Mouse (Mus musculus) G1E (cell line): Measurements from ENCODE around the gene Ms4a15. TPM values are rescaled to one million over a fixed set of nuclear protein-coding genes. Genes with fewer than 3 reads are reported as not detected.

Experiments
- ATAC-seq: 2 replicates; pipeline ENCODE4 v1.8.0; 2016; ENCODE audit warnings: mild to moderate bottlenecking; ENCODE audit not compliant: insufficient number of reproducible peaks, poor library complexity, low FRiP score, severe bottlenecking; ENCODE audit errors: extremely low read depth
- DNase-seq: peaks from one replicate; pipeline ENCODE4 v3.0.0; 2012; ENCODE audit warnings: low spot score
- H3K27me3 ChIP-seq: 2 replicates; pipeline ENCODE4 v1.6.1; 2012; ENCODE audit warnings: mild to moderate bottlenecking, low read length, inconsistent platforms; ENCODE audit not compliant: insufficient read depth
- H3K36me3 ChIP-seq: replicated peaks from 2 replicates; pipeline ENCODE3; 2012; ENCODE audit warnings: mild to moderate bottlenecking, inconsistent platforms
- H3K4me1 ChIP-seq: 2 replicates; pipeline ENCODE4 v1.6.1; 2012; ENCODE audit warnings: low read depth, low read length, inconsistent platforms, mixed read lengths; ENCODE audit not compliant: insufficient read depth
- H3K4me3 ChIP-seq: 2 replicates; pipeline ENCODE4 v1.5.1; 2012; ENCODE audit warnings: low read depth, mild to moderate bottlenecking, inconsistent platforms, low read length, moderate library complexity, mixed read lengths
- H3K9me3 ChIP-seq: replicated peaks from 2 replicates; pipeline ENCODE4 v1.6.1; 2012; ENCODE audit warnings: inconsistent platforms
- CTCF ChIP-seq: IDR thresholded peaks from 2 replicates; pipeline ENCODE4 v1.5.1; 2012; ENCODE audit warnings: low read depth, low read length, inconsistent platforms, mixed read lengths
- GATA1 ChIP-seq: IDR thresholded peaks from 2 replicates; pipeline ENCODE4 v1.6.1; 2012; ENCODE audit warnings: borderline replicate concordance, low read length, inconsistent platforms, mixed read lengths
- GATA2 ChIP-seq: IDR thresholded peaks from 2 replicates; pipeline ENCODE4 v1.6.1; 2012; ENCODE audit warnings: low read depth, low read length, inconsistent platforms, borderline replicate concordance
- POLR2AphosphoS5 ChIP-seq: IDR thresholded peaks from 2 replicates; pipeline ENCODE4 v1.6.1; 2012; ENCODE audit warnings: low read depth, low read length, inconsistent platforms; ENCODE audit not compliant: insufficient replicate concordance
- TAL1 ChIP-seq: conservative IDR thresholded peaks from 2 replicates; pipeline ENCODE4 v1.6.1; 2012; ENCODE audit warnings: low read depth, low read length, inconsistent platforms, mixed read lengths
- polyA plus RNA-seq: library from polyadenylated mRNA; stranded (reverse); fragments of >175 nt; gene quantifications from 2 replicates; pipeline ENCODE4 v1.2.3, GENCODE M21; 2012
- total RNA-seq, 2 experiments: library from RNA; stranded (forward) in 1 of 2; stranded (reverse) in 1 of 2; fragments of 200-1000 nt in 1 of 2; fragments of >200 nt in 1 of 2; fragmentation: Nextera tagmentation in 1 of 2; gene quantifications; 2 replicates each; pipeline ENCODE4 v1.2.3; 2014 to 2017

Ms4a15 gene
- total and polyA plus RNA-seq, 3 experiments = 0.29 TPM; not detected in 2

- Histone ChIP-seq H3K9me3 (no peaks in the 10 kb centered on the region), H3K4me1 (no peaks in the 10 kb centered on the region), H3K27me3 (peaks cover 3% of the 10 kb centered on the region), H3K4me3 (no peak overlapping the region), H3K36me3 (no peaks in the 10 kb centered on the region)
- DNase-seq (no peak), ATAC-seq (no peak)
- TF ChIP-seq GATA2 (no peak), POLR2AphosphoS5 (no peak), GATA1 (no peak), TAL1 (no peak), CTCF (no peak)
Measured at GRCm38 (mm10) chr19:10991911-10992310, 1.1 kb downstream of the Ms4a15 start.

DNA sequence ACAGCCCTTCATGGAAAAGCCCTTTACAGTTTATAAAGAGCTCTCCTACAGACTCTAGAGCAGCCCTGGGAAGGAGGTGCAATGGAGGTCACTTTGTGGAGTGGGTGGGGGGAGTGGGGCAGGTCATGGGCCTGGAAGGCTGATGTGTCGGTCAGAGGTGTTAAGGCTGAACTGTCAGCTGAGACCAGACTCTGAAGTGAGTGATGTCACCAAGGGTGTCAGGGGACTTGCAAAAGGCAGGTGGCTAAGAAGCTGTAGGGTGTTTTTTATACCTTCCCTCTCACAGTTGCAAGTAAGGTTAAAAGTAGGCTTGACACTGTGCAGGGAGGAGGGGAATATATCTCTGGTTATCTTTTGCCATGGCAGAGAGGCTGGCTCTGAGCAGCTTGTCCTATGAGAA, 2.3 kb downstream of the Ms4a15 start:
- H3K36me3 ChIP-seq = no peaks in the 10 kb centered on the region
- DNase-seq (no peak), ATAC-seq (no peak)
- no peak overlapping the region for H3K4me3 ChIP-seq
- peaks cover 3% of the 10 kb centered on the region for H3K27me3 ChIP-seq
- TF ChIP-seq POLR2AphosphoS5 (no peak), GATA1 (no peak)
- no peaks in the 10 kb centered on the region for H3K9me3 ChIP-seq
- H3K4me1 ChIP-seq = no peaks in the 10 kb centered on the region

DNA sequence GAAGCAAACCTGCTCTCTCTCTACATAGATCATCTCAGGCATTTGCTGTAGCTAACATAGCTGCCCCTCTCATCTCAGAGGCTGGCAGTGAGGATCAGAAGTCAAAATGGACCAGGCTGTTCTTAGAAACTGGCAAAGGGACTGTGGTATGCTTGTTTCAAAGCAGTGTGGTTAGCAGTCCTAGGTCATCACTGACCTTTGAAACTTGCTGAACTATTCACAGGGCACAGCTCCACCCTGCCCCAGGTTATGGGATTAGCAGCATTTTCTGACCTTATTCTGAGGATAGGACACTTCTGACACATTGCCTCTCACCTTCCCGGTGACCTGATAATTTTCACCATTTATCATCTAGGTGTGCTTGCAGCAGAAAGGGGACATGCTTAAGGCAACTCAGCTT, 4.5 kb downstream of the Ms4a15 start:
- peaks cover 8% of the 10 kb centered on the region for H3K27me3 ChIP-seq
- no peaks in the 10 kb centered on the region for H3K36me3 ChIP-seq
- H3K4me1 ChIP-seq = no peaks in the 10 kb centered on the region
- H3K9me3 ChIP-seq = no peaks in the 10 kb centered on the region
- ATAC-seq = no peak
- DNase-seq = no peak
- TF ChIP-seq GATA2 (no peak), POLR2AphosphoS5 (no peak), TAL1 (no peak), GATA1 (no peak), CTCF (no peak)
- no peak overlapping the region for H3K4me3 ChIP-seq

DNA sequence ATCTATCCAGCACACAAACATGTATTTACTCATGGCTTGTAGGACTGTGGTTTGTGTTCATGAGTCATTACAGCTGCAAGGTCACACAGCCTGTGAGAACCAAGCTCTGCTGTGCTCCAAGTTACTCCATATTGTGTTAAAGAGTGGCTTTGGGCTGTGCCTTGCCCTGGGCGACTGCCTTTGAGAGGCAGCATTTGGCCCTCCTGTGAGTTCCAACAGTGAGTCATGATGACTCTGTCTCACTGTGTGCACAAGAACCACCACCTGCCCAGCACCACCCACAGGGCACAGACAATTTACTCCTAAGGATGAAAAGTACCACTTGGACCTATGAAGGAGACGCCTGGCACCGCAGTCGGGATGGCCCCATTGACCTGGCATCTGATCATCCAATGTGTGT, 7.2 kb downstream of the Ms4a15 start:
- no peak overlapping the region for H3K4me3 ChIP-seq
- no peak for DNase-seq
- H3K36me3 ChIP-seq = no peaks in the 10 kb centered on the region
- TF ChIP-seq POLR2AphosphoS5 = no peak
- TF ChIP-seq GATA1 = no peak
- TF ChIP-seq TAL1 = no peak
- TF ChIP-seq GATA2 = no peak
- no peak for TF ChIP-seq CTCF
- H3K4me1 ChIP-seq = no peaks in the 10 kb centered on the region
- H3K9me3 ChIP-seq = no peaks in the 10 kb centered on the region
- H3K27me3 ChIP-seq = peaks cover 11% of the 10 kb centered on the region
- ATAC-seq = no peak

DNA sequence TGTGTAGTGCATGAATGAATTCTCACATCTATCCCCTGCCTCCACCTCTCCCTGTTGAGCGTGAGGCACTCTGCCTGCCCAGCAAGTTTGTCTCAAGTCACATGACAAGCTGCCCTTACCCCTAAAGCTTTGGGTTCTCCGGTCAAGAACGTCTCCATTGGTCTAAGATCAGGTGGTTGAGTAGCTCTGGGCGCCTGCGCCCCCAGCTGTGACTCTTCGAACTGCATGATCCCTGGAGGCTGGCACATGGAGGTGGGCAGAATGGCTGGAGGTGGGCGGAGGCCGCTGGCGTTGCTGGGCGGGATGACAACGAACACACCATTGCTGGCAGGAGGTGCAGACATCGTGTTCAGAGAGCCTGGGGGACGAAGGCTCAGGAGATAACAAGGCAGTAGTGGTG, 8.5 kb downstream of the Ms4a15 start:
- peaks cover 11% of the 10 kb centered on the region for H3K27me3 ChIP-seq
- H3K4me1 ChIP-seq = peaks cover 8% of the 10 kb centered on the region
- no peaks in the 10 kb centered on the region for H3K36me3 ChIP-seq
- H3K4me3 ChIP-seq = no peak overlapping the region
- H3K9me3 ChIP-seq = no peaks in the 10 kb centered on the region
- TF ChIP-seq GATA1 (no peak), GATA2 (no peak), CTCF (no peak), POLR2AphosphoS5 (no peak), TAL1 (no peak)
- DNase-seq (no peak), ATAC-seq (no peak)

- Histone ChIP-seq H3K36me3 (no peaks in the 10 kb centered on the region), H3K4me1 (peaks cover 11% of the 10 kb centered on the region), H3K9me3 (no peaks in the 10 kb centered on the region), H3K27me3 (peaks cover 16% of the 10 kb centered on the region), H3K4me3 (no peak overlapping the region)
- no peak for TF ChIP-seq GATA1
- TF ChIP-seq GATA2 = no peak
- DNase-seq = no peak
- ATAC-seq = no peak
Measured at GRCm38 (mm10) chr19:10983146-10983545, 9.9 kb downstream of the Ms4a15 start.

- H3K4me1 ChIP-seq = peaks cover 11% of the 10 kb centered on the region
- DNase-seq = no peak
- H3K4me3 ChIP-seq = peak overlapping the region; percentile 13; the same call in 1 of the 2 replicates
- ATAC-seq = no peak
- no peaks in the 10 kb centered on the region for H3K9me3 ChIP-seq
- TF ChIP-seq POLR2AphosphoS5 (no peak), TAL1 (no peak), CTCF (no peak), GATA1 (no peak), GATA2 (no peak)
- no peaks in the 10 kb centered on the region for H3K36me3 ChIP-seq
- H3K27me3 ChIP-seq = peaks cover 13% of the 10 kb centered on the region
Measured at GRCm38 (mm10) chr19:10980210-10980609, 12.8 kb downstream of the Ms4a15 start.
